Mouse (Mus musculus) T-helper 2 cell (primary cell): ENCODE results near the gene Vsx2.

Experiments
- in situ Hi-C: fragments of 300-600 bp; cut with MboI, MseI; formaldehyde crosslinking; loops from one replicate; pipeline ENCODE4 v1.15.1; 2025; ENCODE audit warnings: high pct_unique_total_duplicates

Vsx2 gene

DNA sequence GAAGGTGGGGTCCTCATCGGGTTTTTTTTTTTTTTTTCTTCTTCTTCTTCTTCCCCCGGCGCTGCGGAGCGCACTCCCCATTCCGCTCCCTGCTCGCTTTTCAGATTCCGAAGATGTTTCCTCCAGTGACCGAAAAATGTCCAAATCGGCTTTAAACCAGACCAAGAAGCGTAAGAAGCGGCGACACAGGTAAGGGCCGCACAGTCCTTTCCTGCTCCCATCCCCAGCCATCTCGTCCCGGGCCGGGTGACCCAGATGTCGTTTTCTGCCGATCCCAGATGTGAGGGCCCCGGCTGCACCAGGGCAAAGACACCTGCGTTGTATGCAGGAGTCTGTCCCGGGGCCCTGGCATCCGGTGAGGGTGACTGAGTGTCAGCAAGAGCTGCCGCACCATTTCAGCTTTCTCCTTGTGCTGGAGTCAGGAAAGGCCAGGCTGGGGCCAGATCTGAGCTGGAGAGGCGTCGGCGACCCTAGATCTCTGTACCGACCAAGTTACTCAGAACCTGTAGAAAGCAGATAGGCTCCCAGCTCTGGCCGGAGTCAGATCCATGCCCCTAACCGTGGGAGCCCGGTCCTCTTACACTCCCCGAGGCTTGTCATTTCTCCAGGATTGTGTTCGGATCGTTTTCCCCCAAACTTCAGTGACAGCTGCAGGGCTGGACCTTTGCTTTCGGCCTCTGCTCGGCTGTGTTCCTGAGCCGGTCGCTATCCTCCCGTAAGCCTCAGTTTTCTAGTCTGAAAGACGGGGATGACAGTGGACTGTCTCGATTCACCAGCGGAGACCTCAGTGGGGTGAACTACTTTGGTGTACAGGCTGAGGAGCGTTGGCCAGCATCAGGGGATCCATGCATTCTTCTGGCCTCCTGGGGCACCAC lies 2.1 kb downstream of the Vsx2 start:
- in situ Hi-C loops, result no loop called here

DNA sequence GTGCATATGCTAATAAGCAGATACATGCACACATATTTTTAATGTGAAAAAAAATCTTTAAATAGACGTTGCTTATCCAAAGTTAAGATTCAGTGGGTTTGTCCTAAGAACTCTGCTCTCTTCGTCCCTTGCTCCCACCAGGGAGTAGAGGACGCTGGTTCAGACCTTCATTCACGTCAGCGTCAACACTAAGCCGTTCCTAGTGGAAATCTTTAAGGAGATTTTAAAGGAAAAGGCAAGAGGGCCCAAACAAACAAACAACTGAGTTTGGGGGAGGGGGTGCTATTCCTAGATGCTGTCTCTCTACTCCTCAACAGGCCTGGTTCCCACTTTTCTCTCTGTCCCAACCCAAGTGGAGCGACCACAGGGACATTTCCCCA lies 2.8 kb downstream of the Vsx2 start:
- in situ Hi-C loops, result no loop called here

DNA sequence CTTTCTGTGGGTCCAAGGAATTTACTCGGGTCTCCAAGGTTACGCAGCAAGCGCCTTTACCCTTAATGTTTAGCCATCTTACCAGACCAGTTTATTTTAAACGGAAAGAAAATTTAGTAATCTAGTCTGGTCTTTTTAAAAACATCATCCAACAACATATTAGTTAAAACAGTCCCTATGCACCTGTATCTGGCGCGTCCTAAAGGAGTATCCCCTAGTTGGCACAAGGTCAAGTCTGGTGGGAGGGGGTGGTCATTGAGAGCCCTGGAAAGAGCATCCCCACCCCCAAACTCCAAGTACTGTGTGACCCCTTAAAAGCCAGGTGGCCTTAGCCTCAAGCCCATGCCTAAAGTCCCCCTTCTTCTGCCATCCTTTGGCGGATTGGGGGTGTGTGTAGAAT lies 3.5 kb downstream of the Vsx2 start:
- in situ Hi-C loops, result no loop called here

DNA sequence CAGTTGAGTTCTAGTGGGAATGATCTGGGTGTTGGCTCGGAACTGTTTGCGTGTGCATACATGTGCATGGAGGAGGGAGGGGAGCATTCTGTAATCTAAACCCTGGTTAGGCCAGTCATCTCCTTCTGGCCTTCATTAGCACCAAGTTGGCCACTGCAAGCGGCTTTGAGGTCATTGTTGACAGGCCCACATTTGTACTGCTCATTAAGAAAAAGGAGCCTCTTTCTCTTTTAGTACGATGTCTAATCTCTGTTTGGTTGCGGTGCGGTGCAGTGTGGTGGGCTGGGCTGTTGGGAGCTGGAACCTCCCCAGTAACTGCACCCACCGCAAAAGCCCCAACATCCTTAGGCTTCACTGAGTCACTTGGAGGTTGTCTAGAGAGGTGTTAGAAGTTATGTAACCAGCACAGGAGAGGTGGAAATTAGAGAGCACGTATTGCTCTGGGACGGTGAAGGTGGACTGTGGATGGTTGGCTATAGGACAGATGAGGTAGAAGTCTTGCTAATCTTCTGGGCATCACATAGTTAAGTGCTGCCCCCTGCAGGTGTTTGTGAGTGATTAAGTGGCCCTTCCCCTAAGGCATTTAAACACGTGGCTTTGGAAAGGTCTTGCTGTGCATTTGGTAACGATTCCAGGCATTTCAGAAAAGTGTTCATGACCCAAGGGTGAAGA lies 8.3 kb downstream of the Vsx2 start:
- in situ Hi-C loops, result no loop called here

DNA sequence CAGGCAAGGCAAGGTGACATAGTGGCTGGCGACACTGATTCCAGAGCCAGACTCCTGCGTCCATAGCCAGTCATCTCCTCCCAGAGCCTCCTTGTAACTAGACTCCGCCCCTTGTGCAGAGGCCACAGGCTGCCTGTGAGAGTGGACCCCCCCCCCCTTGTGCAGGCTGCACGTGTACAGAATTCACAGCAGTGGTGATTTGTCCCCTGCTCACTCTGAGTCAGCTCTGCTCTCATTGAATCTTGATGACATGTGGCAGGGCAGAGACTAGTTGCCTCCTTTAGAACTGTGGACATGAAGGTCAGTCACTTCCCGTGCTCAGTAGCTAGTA lies 8.8 kb downstream of the Vsx2 start:
- in situ Hi-C loops, result no loop called here

DNA sequence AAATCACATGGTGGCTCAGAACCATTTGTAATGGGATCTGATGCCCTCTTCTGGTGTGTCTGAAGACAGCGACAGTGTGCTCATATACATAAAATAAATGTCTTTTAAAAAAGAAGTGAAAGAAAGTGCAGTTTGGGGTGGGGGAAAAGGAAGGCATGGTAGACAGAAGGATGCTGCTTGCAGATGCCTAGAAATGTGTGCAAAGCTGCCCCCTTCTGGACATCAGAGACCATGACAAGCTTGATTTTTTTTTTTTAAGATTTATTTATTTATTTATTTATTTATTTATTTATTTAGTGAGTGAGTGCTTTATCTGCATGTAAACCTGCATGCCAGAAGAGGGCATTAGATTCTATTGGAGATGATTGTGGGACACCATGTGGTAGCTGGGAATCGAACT lies 11.7 kb downstream of the Vsx2 start:
- in situ Hi-C loops, result no loop called here

DNA sequence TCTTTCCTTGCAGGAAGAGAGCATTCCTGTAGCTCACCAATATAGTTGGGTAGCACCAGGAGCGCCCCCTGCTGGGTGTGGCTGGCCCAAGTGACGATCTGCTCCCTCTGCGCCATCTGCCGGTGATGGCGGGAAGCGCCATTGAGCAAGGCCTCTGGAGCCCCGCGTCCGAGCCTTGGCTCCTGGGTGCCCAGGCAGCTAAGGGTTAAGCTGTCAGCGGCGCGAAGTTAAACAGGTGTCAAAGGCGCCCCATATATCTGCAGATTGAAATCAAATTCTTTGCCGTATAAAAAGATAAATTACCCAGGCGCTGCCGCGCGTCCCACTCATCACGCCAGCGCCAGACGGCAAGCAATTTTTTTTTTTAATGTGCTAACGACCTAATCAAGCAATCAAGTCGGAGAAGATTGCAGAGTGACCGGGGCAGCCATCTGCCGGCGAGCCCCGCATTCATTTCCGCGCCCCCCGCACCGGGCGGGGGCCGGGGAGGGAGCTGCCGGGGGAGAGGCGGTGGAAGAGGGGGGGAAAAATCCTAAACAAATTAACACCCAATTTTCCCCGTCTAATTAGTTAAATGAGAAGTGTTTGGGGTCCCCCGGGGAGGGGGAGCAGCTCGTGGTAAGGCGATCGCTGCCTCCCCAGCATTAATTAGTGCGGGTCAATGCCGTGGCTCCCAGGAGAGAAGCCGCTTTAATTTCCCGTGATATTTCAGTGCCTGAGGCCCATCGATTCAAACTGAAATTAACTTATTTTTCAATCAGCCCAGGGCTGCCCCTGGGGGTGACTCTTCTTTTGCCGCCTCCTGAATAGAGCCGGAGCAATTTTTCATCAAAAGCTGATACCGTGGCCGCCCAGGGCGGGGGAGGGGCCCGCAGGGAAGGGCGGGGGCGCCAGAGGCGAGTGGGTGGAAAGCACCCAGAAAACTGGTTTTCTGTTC lies 20.5 kb downstream of the Vsx2 start:
- in situ Hi-C loops, result no loop called here

DNA sequence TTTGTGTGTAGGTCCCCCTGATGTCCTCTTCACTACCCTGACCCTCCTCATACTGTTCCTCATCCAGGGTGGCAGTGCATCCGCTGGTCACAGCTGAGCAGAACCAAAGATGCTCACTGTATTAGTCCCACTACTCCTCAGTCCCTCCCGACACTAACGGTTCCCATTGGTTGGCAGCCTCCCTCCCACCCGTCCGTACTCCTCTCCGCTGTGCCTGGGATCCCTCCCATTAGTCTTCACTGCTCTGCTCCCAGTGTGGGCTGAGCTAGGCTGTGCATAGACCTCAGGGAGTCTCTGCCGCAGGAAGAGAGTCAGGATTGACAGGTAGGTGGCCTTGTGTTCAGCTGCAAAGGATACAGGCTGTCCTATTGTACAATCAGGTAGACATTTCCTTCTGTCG lies 28.8 kb downstream of the Vsx2 start:
- in situ Hi-C loops, result no loop called here

DNA sequence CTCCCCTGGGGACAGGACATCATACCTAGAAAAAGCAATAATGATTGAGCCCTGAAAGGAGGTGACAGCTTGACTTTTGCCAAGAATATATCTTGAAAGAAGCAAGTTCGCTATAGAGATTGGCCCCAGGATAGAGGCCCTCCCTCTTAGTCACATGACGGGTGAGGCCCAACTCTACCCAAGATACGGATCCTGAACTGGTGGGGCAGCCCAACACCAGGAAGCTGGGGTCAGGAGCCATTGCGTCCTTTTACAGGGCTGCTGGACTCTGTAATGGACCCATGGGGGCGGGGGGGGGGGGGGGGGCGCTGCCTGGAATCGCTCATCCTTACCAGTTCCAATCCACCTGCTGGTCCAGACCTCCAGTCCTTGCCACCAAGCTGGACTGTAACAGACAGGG lies 34.4 kb downstream of the Vsx2 start:
- in situ Hi-C loops, result no loop called here

DNA sequence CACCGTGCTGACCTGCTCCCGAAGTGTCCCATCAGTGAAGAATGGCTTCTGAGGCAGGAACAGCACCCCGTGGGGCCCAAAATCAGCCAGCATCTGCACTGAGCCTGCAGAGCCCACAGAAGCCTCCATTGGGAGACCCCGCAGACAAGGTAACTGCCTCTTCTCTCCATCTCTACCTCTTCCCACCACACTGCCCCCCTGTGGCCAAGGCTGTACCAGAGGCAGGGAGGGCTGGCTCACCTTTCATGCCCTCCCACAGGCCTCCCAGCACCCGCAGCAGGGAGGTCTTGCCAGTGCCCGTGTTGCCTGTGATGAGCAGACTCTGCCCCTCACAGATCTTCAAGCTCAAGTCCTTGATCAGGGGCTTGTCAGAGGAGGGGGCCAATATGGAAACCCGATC lies 36.3 kb downstream of the Vsx2 start:
- in situ Hi-C loops, result no loop called here

DNA sequence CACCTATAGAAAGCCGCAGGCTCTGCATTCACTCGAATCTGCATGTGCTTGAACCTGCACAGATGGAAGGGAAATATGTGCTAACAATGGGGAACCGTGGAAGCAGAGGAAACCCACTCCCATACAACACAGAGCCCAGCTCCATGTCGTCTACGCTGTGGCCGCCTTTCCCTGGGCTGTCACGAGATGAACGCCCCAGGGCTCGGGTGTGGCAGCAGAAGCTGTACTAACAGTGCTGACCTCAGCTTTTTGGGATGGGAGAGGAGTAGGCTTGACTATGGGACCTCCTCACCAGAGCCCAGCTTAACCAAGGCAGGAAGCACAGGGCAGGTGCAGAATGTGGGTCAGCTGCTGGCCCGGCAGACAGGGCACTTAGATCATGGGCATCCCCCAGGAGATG lies 42.2 kb downstream of the Vsx2 start:
- in situ Hi-C loops, result no loop called here

DNA sequence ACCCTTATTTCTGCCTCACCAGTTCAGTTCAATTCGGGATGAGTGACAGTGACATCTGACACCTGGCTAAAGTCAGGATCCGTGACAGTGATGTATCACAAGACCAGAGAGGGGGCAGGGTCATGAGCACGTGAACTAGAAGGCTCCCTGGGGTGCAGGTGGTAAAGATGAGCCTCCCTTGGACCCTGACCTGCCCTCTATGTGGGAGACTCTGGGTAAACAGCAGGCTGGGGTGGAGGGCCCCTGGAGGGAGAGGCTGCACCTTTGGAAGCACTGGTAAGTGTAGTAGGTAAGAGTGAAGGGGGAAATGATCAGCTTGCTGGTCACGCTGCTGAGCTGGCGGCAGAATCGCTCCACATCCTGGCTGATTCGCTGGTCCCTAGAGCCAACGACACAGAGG lies 43.0 kb downstream of the Vsx2 start:
- in situ Hi-C loops, result no loop called here

DNA sequence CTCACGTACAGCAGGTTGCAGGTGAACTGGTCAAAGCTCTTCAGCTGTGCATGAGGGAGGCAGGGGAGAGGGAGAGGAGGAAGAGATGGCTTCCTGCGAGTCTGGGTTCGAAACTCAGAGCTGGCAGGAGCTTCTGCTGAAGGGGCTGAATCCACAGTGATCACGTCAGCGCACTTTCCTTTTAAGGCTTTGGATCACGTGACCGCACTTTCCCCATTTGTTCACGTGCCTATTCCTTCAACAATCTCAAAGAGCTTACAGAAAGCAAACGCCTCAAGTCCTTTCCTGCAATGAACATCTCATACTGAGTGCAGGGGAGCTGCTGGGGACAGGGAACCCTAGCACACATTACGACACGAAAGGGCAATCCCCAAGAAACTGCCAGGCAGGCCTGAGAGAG lies 44.4 kb downstream of the Vsx2 start:
- in situ Hi-C loops, result no loop called here

DNA sequence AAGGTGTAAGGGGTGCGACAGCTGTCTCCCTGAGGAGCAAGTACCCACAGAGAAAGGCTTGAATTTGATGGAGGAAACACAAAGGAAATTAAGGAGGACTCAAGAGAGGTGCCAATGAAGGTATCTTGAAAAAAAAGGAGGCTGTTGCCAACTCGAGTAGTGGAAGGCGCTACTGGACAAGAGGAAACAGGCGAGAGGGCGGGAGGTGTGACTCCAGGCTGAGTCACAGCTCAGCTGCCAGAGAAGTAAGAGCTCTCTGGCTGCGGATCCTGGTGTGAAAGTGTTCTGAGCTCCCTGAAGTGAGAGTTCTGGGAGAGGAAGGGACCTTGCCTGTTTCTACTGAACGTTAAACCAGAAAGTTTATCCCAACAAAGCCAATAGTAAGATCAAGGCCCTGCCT lies 45.0 kb downstream of the Vsx2 start:
- in situ Hi-C loops, result no loop called here

DNA sequence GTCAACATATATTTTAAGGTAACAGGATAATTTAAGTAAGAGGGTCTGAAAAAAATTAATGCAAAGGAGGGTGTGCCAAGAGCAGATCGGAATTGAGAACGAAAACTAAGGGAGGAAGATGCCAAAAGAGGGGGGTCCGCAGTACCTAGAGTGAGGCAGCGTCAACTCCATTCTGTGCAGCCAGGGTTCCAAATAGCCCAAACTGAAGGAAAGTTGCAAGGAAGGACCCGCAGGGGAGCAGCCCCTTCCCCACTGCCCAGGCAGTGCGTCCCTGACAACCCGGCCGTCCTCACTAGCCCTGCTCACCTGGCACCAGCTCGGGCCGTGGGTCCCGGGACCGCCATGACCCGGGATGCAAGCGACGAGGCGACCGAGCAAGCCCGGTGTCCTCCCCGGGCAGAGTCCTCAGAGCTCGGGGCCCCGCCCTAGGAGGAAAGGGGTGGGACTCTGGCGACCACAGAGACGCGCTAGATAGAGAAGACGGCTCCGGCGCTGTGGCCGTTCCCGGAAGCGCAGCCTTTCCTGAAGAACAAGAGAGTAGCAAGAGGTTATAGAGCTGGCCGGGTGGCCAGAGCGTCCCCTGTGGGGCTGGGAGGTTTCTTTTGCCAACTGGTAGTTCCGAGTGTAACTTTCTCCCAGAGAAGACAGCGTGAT lies 47.5 kb downstream of the Vsx2 start, which contains the start of gene Abcd4:
Gene Abcd4, minus strand, starts transcription at position 437 of the 654 bp plus-strand sequence.
- in situ Hi-C loops, result no loop called here

DNA sequence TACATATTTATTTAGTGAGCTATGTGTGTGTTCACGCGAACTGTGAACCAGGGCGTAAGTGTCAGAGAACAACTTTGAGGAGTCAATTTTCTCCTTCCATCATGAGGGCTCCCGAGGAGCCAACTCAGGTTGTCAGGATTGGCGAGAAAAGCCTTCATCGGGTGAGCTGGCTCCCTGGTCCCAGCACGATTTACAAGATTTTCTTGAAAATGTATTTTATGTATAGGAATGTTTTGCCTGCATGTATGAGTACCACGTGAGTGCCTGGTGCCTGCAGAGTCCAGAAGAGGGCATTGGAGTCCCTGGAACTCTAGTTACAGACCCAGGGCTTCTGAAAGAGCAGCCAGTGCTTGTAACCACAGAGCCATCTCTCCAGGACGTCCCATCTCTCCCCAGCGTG lies 48.1 kb downstream of the Vsx2 start:
- in situ Hi-C loops, result no loop called here

DNA sequence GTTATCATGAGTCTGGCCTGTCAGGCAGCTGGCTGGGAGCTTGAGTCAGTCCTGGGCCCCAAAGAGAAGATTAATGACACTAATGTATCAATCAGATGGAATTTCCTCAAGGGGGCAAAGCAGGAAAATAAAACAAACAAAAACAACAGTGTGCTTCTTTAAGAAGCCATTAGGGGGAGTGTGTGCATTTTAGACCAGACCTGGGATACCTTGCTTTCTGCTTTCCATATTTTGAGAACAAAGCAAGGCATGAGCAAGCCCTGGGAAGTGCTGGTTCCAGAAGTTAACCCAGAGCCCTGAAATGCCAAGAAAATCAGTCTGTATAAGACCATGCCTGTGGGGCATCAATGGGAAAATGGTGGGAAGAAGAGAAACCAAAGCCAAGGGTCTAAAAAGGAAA lies 51.4 kb downstream of the Vsx2 start:
- in situ Hi-C loops, result no loop called here

DNA sequence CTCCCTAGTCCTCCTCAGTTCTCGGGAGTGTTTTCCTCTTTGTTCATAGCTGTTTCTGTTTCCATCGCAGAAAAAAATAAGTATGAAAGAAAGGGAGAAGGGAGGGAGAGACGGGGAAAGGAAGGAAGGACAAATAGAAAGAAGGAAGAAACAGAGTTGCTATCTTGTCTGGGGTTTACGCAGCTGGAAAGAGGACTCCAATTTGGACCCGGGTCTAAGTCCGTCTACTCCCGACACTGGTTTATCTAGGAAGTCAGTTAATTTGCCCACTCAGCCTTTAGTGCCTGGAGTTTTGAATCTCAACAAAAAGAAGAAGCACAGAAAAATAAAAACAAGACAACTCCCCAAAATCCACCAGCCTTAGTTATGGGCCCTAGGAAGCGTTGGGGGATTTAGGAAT lies 55.0 kb downstream of the Vsx2 start:
- in situ Hi-C loops, result no loop called here

DNA sequence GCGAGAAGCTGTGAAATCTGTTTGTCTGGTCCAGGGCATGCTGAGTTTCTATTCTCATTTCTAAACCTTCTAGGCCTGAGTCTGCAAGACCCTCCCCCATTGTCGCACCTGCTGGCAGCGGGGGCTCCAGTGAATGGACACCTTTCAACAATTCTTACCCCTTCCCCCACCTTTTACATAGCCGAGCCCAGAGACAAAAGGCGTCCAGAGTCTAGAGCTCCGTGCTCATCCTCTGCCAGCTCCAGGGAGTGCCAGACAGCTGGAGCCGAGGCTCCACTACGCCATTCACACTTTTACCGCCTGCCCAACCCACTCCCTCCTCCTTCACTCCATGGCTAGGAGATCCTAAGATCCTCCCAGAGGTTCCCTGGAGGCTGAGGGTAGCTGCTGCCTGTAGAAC lies 55.6 kb downstream of the Vsx2 start:
- in situ Hi-C loops, result no loop called here

DNA sequence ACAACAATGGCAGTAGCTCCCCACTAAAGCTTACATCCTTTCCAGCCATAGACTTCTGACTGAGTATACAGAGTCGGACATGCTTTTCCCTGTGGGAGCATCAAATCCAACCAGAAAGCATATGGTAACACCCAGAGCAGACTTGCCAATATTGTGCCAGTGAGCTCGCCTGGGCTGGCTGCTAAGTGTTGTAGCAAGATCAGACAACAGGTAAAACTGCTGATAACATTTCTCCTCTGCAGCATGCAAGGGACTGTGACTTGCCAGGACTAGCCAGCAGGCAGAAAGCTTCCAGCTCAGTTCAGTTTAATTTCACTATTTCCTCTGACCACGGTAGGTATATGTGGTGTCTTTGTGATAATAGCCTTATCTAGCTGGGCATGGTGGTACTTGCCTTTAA lies 62.3 kb downstream of the Vsx2 start:
- in situ Hi-C loops, result no loop called here

DNA sequence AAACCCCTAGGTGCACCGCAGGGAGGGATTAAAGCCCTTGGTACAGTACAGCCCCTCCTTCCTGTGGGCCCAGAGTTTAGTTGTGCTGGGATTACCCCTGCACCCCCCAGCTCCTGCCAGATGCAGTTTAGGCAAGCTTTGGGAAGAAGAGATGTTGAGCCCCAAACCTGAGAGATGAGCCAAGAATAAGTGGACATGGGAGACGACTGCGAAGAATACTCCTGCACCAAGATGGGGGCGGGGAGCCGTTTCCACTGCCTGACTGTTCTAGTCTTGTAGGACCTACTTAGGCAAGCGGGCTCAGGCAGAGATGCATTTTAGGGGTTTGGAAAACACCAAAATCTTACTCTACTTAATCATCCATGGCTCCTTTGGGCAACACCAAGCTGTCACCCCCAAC lies 70.7 kb downstream of the Vsx2 start:
- in situ Hi-C loops, result no loop called here

DNA sequence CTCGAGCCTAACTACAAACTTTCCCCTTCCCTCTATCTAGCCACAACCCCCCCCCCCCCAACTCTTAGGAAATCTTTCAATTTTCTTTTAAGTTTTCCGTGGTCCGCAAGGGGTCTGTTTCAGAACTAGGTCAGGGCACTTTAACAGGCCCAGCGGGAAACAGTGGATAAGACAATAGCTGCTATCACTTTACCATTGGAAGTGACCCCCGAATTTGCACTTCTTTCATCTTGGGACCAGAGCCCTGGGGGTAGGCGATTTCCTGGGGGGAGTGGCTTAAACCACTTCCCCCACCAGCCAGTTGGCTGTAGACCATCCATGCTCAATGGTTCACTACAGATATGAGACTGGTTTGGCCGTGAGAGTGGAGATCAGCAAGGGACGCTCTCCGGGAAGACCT lies 71.1 kb downstream of the Vsx2 start, which contains the start of gene Vrtn:
Gene Vrtn, plus strand, starts transcription at position 366 of the 400 bp plus-strand sequence.
- in situ Hi-C loops, result no loop called here
